In the genomic region with DNA sequence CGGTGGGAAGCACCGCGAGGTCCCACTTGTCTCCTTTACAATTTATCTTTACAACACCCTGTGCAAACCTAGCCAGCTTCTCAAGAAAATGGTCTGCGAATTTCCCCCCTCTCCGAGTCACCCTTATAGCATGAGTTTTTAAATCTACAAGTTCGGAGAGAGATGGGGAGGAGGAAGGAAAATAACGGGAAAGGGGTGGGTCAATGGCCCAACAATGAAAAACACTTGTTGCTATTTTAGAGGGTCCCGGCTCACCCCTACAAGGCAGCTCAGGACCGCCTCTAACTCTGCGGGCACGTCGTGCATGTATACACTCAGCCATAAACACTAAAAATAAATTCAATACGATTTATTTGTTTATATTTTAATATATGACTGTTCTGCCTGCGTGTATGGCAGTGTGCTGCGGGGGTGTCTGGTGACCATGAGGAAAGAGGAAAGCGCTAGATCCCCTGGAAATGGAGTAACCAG, we compare ENCODE assay signal across 8 mouse cellular contexts. TPM values are rescaled to one million over a fixed set of nuclear protein-coding genes. Genes with fewer than 3 reads are reported as not detected.
A peak's percentile ranks its signal among the peaks of the same experiment; 100 is the strongest.
DNase-seq lines count a peak whose midpoint lies in the region; ATAC-seq and TF ChIP-seq lines count a peak whose summit lies in the region.

No protein-coding gene starts in this region.

- H3K9ac ChIP-seq in kidney, embryonic 16.5 days (replicated peaks; ENCODE audit: low read length): peak overlapping the region; percentile 71
- peak overlapping the region; percentile 81 for H3K9ac ChIP-seq in heart, embryonic 13.5 days
- H3K9ac ChIP-seq in liver, embryonic 14.5 days (replicated peaks): peak overlapping the region; percentile 51
- H3K9ac ChIP-seq in stomach, postnatal 0 days (ENCODE audit: low read length): peak overlapping the region; percentile 35; the same call in 1 of the 2 replicates

- WGBS in kidney, embryonic 16.5 days: under 1% methylated on average over 16 of the region's 16 CpGs
- under 1% methylated on average over 16 of the region's 16 CpGs for WGBS in heart, embryonic 13.5 days
- under 1% methylated on average over 16 of the region's 16 CpGs for WGBS in liver, embryonic 14.5 days (ENCODE audit: insufficient replicate concordance)
- WGBS in stomach, postnatal 0 days: 0% methylated on average over 16 of the region's 16 CpGs

- H3K9me3 ChIP-seq in kidney, embryonic 16.5 days (ENCODE audit: low read length): no peaks in the 10 kb centered on the region
- H3K9me3 ChIP-seq in heart, embryonic 13.5 days: no peaks in the 10 kb centered on the region
- no peaks in the 10 kb centered on the region for H3K9me3 ChIP-seq in liver, embryonic 14.5 days (ENCODE audit: control insufficient read depth, low read length)
- H3K9me3 ChIP-seq in stomach, postnatal 0 days (ENCODE audit: control insufficient read depth, low read length): no peaks in the 10 kb centered on the region

- H3K36me3 ChIP-seq in kidney, embryonic 16.5 days (ENCODE audit: insufficient read depth, low read length): no peaks in the 10 kb centered on the region
- no peaks in the 10 kb centered on the region for H3K36me3 ChIP-seq in heart, embryonic 13.5 days
- no peaks in the 10 kb centered on the region for H3K36me3 ChIP-seq in liver, embryonic 14.5 days (replicated peaks; ENCODE audit: control insufficient read depth, insufficient read depth, low read depth)
- H3K36me3 ChIP-seq in stomach, postnatal 0 days (ENCODE audit: control insufficient read depth, insufficient read depth, low read length): no peaks in the 10 kb centered on the region

- DNase-seq in kidney, adult 8-10 months: no peak
- peak; percentile 29 for DNase-seq in Muller cell, postnatal 12 days (ENCODE audit: inconsistent ontology term)
- no peak for DNase-seq in liver, embryonic 14.5 days (ENCODE audit: low read depth in 3 of 3, low spot score in 3 of 3)
- DNase-seq in stomach, postnatal 0 days (ENCODE audit: low spot score): no peak
- no peak for DNase-seq in right cerebral cortex, postnatal 25 days
- no peak for DNase-seq in spleen, postnatal 10 days (ENCODE audit: low spot score in 2 of 2)

- no peak overlapping the region for H3K27ac ChIP-seq in kidney, embryonic 16.5 days (ENCODE audit: low read length)
- H3K27ac ChIP-seq in heart, embryonic 13.5 days (replicated peaks): no peak overlapping the region; the same call in 1 of the 2 replicates
- H3K27ac ChIP-seq in liver, embryonic 14.5 days: no peak overlapping the region
- no peak overlapping the region for H3K27ac ChIP-seq in stomach, postnatal 0 days (replicated peaks)

- H3K4me3 ChIP-seq in kidney, embryonic 16.5 days (ENCODE audit: low read length): peak overlapping the region; percentile 64
- H3K4me3 ChIP-seq in heart, embryonic 13.5 days: peak overlapping the region; percentile 63
- H3K4me3 ChIP-seq in liver, embryonic 14.5 days (ENCODE audit: insufficient read depth in 1 of 2, low read depth in 2 of 2, low read length in 2 of 2): peak overlapping the region; percentile 74 to 78
- peak overlapping the region; percentile 45 for H3K4me3 ChIP-seq in stomach, postnatal 0 days (ENCODE audit: low read depth, low read length)

- TF ChIP-seq EP300 in liver, embryonic 14.5 days (IDR thresholded peaks at IDR 0.05; ENCODE audit: low read depth): no peak
- TF ChIP-seq EP300 in stomach, postnatal 0 days (optimal IDR thresholded peaks at IDR 0.05): no peak

- H3K27me3 ChIP-seq in kidney, embryonic 16.5 days (ENCODE audit: insufficient read depth, low read length): no peaks in the 10 kb centered on the region
- 0 out of 2 replicates have a peak, but pooled peaks cover 9% of the 10 kb centered on the region for H3K27me3 ChIP-seq in heart, embryonic 13.5 days (replicated peaks)
- H3K27me3 ChIP-seq in liver, embryonic 14.5 days (ENCODE audit: control insufficient read depth, insufficient read depth, low read length): peaks cover 17% of the 10 kb centered on the region
- H3K27me3 ChIP-seq in stomach, postnatal 0 days (ENCODE audit: control insufficient read depth, insufficient read depth, low read length): no peaks in the 10 kb centered on the region

- TF ChIP-seq CTCF in liver, embryonic 14.5 days (IDR thresholded peaks at IDR 0.05; ENCODE audit: low read depth): no peak
- no peak for TF ChIP-seq CTCF in stomach, postnatal 0 days (IDR thresholded peaks at IDR 0.05; ENCODE audit: low read depth)

- ATAC-seq in kidney, embryonic 16.5 days (ENCODE audit: low FRiP score, low TSS enrichment): 0 out of 2 replicates have a peak, but pooled peaks have one; percentile 4
- ATAC-seq in heart, embryonic 13.5 days (ENCODE audit: extremely low read depth, insufficient number of reproducible peaks, low FRiP score, low TSS enrichment): no peak
- no peak for ATAC-seq in liver, embryonic 14.5 days (ENCODE audit: insufficient read depth)
- 0 out of 2 replicates have a peak, but pooled peaks have one; percentile 1 for ATAC-seq in stomach, postnatal 0 days (ENCODE audit: low FRiP score, low TSS enrichment)

- H3K4me2 ChIP-seq in kidney, embryonic 16.5 days (replicated peaks; ENCODE audit: low read depth, low read length): peak overlapping the region; percentile 99
- peak overlapping the region; percentile 88 for H3K4me2 ChIP-seq in heart, embryonic 13.5 days
- H3K4me2 ChIP-seq in liver, embryonic 14.5 days (ENCODE audit: low read depth): peak overlapping the region; percentile 94
- H3K4me2 ChIP-seq in stomach, postnatal 0 days (replicated peaks; ENCODE audit: low read depth): peak overlapping the region; percentile 91

- H3K4me1 ChIP-seq in kidney, embryonic 16.5 days (ENCODE audit: insufficient read depth, low read length): peaks cover 4% of the 10 kb centered on the region; the same call in 1 of the 2 replicates
- H3K4me1 ChIP-seq in heart, embryonic 13.5 days: peaks cover 12% of the 10 kb centered on the region; the same call in 1 of the 2 replicates
- H3K4me1 ChIP-seq in liver, embryonic 14.5 days (replicated peaks; ENCODE audit: control insufficient read depth in 2 of 2, insufficient read depth in 2 of 2, low read length in 1 of 2): peaks cover 5 to 14% of the 10 kb centered on the region in 2 experiments
- H3K4me1 ChIP-seq in stomach, postnatal 0 days (replicated peaks; ENCODE audit: control insufficient read depth, insufficient read depth): no peaks in the 10 kb centered on the region

RNA-seq across cellular contexts. Expression of gene Olfr1368, which starts 14.4 kb away (rescaled TPM):
- not detected in 2 replicates for polyA plus RNA-seq in kidney, embryonic 16.5 days (2015; fragmentation: Nextera tagmentation; extraction: Ambion mirVana)
- polyA plus RNA-seq in heart, embryonic 13.5 days (2015; fragmentation: Nextera tagmentation; extraction: Ambion mirVana): not detected in 2 replicates
- polyA plus RNA-seq in liver, embryonic 14.5 days (2012; rRNA removed): not detected in 2 replicates
- polyA plus RNA-seq in liver, embryonic 14.5 days (2014; fragmentation: Nextera tagmentation; extraction: Ambion mirVana): not detected in 2 replicates
- not detected in 2 replicates for polyA plus RNA-seq in stomach, postnatal 0 days (2015; fragmentation: Nextera tagmentation; extraction: Ambion mirVana)

RNA-seq across cellular contexts. Expression of gene Trim27, which starts 19.2 kb away (rescaled TPM):
- polyA plus RNA-seq in kidney, embryonic 16.5 days (2015; fragmentation: Nextera tagmentation; extraction: Ambion mirVana): 130 and 131 TPM in 2 replicates
- 80.3 and 83.4 TPM in 2 replicates for polyA plus RNA-seq in heart, embryonic 13.5 days (2015; fragmentation: Nextera tagmentation; extraction: Ambion mirVana)
- polyA plus RNA-seq in liver, embryonic 14.5 days (2012; rRNA removed): 28.0 and 36.9 TPM in 2 replicates
- 50.9 and 56.1 TPM in 2 replicates for polyA plus RNA-seq in liver, embryonic 14.5 days (2014; fragmentation: Nextera tagmentation; extraction: Ambion mirVana)
- polyA plus RNA-seq in stomach, postnatal 0 days (2015; fragmentation: Nextera tagmentation; extraction: Ambion mirVana): 58.5 and 60.2 TPM in 2 replicates

RNA-seq across cellular contexts. Expression of gene Olfr263, which starts 30.6 kb away (rescaled TPM):
- polyA plus RNA-seq in kidney, embryonic 16.5 days (2015; fragmentation: Nextera tagmentation; extraction: Ambion mirVana): not detected in 2 replicates
- not detected in 2 replicates for polyA plus RNA-seq in heart, embryonic 13.5 days (2015; fragmentation: Nextera tagmentation; extraction: Ambion mirVana)
- polyA plus RNA-seq in liver, embryonic 14.5 days (2012; rRNA removed): not detected in 2 replicates
- polyA plus RNA-seq in liver, embryonic 14.5 days (2014; fragmentation: Nextera tagmentation; extraction: Ambion mirVana): not detected in 2 replicates
- polyA plus RNA-seq in stomach, postnatal 0 days (2015; fragmentation: Nextera tagmentation; extraction: Ambion mirVana): not detected in 2 replicates

RNA-seq across cellular contexts. Expression of gene Olfr1369-ps1, which starts 48.8 kb away (rescaled TPM):
- 0.05 TPM in 1 of 2 replicates, not detected in the other for polyA plus RNA-seq in kidney, embryonic 16.5 days (2015; fragmentation: Nextera tagmentation; extraction: Ambion mirVana)
- 0.04 TPM in 1 of 2 replicates, not detected in the other for polyA plus RNA-seq in heart, embryonic 13.5 days (2015; fragmentation: Nextera tagmentation; extraction: Ambion mirVana)
- not detected in 2 replicates for polyA plus RNA-seq in liver, embryonic 14.5 days (2012; rRNA removed)
- 0.03 TPM in 1 of 2 replicates, not detected in the other for polyA plus RNA-seq in liver, embryonic 14.5 days (2014; fragmentation: Nextera tagmentation; extraction: Ambion mirVana)
- 0.04 TPM in 2 replicates for polyA plus RNA-seq in stomach, postnatal 0 days (2015; fragmentation: Nextera tagmentation; extraction: Ambion mirVana)

Comparison
In these comparisons a context has a peak if more than half of its experiments do, and no peak if none do; other contexts are left out.
1. ATAC-seq: peak in kidney, embryonic 16.5 days (single experiment) and stomach, postnatal 0 days (single experiment); none in heart, embryonic 13.5 days (single experiment) and liver, embryonic 14.5 days (single experiment).
2. Peak in every context shown above with its lines, with median percentiles within 50 percentile points of each other: H3K4me2 ChIP-seq, H3K4me3 ChIP-seq and H3K9ac ChIP-seq.